Mouse (Mus musculus) lung, embryonic 14.5 days (tissue): ENCODE measurements around the gene Tmem132c. TPM values are rescaled to one million over a fixed set of nuclear protein-coding genes. Genes with fewer than 3 reads are reported as not detected.
"Not testable (repeated sequence)": the region's sequence is repeated elsewhere in the genome, so short reads cannot be mapped to it uniquely, and the experiment has no call there.

ENCODE experiments used
- ATAC-seq: fragments of 200-750 bp; cut with Nextera tagmentation; 2 replicates; pipeline ENCODE4 v1.8.0; 2017; ENCODE audit warnings: mild to moderate bottlenecking, moderate TSS enrichment, moderate library complexity; ENCODE audit not compliant: insufficient read depth
- DNase-seq: peaks from one replicate; pipeline ENCODE4 v3.0.0-alpha.2; 2015
- H3K27ac ChIP-seq: fragments of 300-500 bp; sonication (generic); 2 replicates; pipeline ENCODE4 v1.5.1; 2014; ENCODE audit warnings: low read depth, mild to moderate bottlenecking, moderate library complexity
- H3K27me3 ChIP-seq: fragments of 300-500 bp; sonication (generic); 2 replicates; pipeline ENCODE4 v1.6.1; 2014; ENCODE audit warnings: low read length, control low read depth; ENCODE audit not compliant: insufficient read depth
- H3K36me3 ChIP-seq: fragments of 300-500 bp; sonication (generic); 2 replicates; pipeline ENCODE4 v1.6.1; 2014; ENCODE audit warnings: control low read depth; ENCODE audit not compliant: insufficient read depth
- H3K4me1 ChIP-seq: fragments of 300-500 bp; sonication (generic); 2 replicates; pipeline ENCODE4 v1.6.1; 2014; ENCODE audit warnings: antibody characterized with exemption, control low read depth; ENCODE audit not compliant: insufficient read depth
- H3K4me2 ChIP-seq: fragments of 300-500 bp; sonication (generic); 2 replicates; pipeline ENCODE4 v1.6.1; 2014; ENCODE audit warnings: mild to moderate bottlenecking
- H3K4me3 ChIP-seq: fragments of 300-500 bp; sonication (generic); 2 replicates; pipeline ENCODE4 v1.5.1; 2014; ENCODE audit warnings: low read depth, low read length
- H3K9ac ChIP-seq: fragments of 300-500 bp; sonication (generic); 2 replicates; pipeline ENCODE4 v1.6.1; 2014
- H3K9me3 ChIP-seq: fragments of 300-500 bp; sonication (generic); 2 replicates; pipeline ENCODE4 v1.6.1; 2016; ENCODE audit warnings: low read depth, low read length, control low read depth
- CTCF ChIP-seq: IDR thresholded peaks from 2 replicates; pipeline ENCODE4 v1.5.1; 2016; ENCODE audit warnings: antibody characterized with exemption, low read depth
- WGBS: fragments of 180-500 bp; shearing (Covaris S2); extraction: QIAGEN DNeasy Blood & Tissue Kit; methylation state at CpG from one replicate; pipeline ENCODE4 v1.1.7; 2014; 5-methylcytosine and 5-hydroxymethylcytosine counted together
- polyA plus RNA-seq: library from polyadenylated mRNA; unstranded; fragments of >200 nt; fragmentation: Nextera tagmentation; extraction: Ambion mirVana; gene quantifications from 2 replicates; pipeline ENCODE4 v1.2.1, GENCODE M21; 2014

The Tmem132c gene
- polyA plus RNA-seq, 1 experiment from 2014 or later, result 28.5 TPM

DNA sequence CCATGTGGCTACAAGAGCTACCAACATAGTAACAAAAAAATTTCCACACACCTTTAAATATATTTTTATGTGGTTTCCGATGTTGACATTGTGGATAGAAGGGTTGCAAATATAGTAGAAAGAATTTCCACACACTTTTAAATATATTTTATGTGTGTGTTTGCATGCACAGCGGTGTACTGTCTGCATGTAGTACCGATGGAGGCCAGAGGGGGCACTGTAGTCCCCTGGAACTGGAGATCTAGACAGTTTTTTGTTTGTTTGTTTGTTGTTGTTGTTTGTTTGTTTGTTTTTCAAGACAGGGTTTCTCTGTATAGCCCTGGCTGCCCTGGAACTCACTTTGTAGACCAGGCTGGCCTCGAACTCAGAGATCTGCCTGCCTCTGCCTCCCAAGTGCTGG is 116.3 kb downstream of the Tmem132c start:
- not testable (repeated sequence) for H3K4me1 ChIP-seq, DNase-seq, H3K4me2 ChIP-seq, H3K4me3 ChIP-seq, H3K27me3 ChIP-seq, H3K27ac ChIP-seq, ATAC-seq, H3K9me3 ChIP-seq, H3K36me3 ChIP-seq, H3K9ac ChIP-seq
- TF ChIP-seq CTCF, result peak; percentile 52
- 86% methylated on average over 4 of the region's 4 CpGs for WGBS

DNA sequence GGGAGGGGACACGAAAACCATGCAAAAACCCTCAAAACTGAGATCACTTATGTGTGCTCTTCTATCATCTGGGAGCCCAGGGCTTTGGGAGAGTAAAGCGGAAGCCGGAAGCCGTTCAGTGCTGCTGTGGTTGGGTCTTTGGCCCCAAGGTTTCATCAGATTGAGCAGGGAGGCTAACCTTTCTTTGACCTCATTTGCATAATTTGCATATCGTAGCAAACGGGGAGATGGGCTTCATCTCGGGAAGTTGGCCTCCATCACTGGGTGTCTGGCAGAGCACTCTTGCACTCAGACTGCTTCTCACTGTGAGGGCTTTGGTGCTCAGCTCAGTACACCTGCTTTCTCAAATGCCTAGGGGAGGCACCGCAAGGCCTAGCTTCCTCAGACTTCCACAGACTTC is 119.5 kb downstream of the Tmem132c start:
- no peak for DNase-seq
- no peaks in the 10 kb centered on the region for H3K27me3 ChIP-seq
- 0 out of 2 replicates have a peak, but pooled peaks cover 9% of the 10 kb centered on the region for H3K36me3 ChIP-seq
- peaks cover 4% of the 10 kb centered on the region; the same call in 1 of the 2 replicates for H3K4me1 ChIP-seq
- no peaks in the 10 kb centered on the region for H3K9me3 ChIP-seq
- no peak overlapping the region for H3K27ac ChIP-seq
- TF ChIP-seq CTCF, result no peak
- 70% methylated on average over 8 of the region's 8 CpGs for WGBS
- no peak for ATAC-seq
- H3K4me3 ChIP-seq, result no peak overlapping the region
- H3K9ac ChIP-seq, result no peak overlapping the region
- no peak overlapping the region for H3K4me2 ChIP-seq

DNA sequence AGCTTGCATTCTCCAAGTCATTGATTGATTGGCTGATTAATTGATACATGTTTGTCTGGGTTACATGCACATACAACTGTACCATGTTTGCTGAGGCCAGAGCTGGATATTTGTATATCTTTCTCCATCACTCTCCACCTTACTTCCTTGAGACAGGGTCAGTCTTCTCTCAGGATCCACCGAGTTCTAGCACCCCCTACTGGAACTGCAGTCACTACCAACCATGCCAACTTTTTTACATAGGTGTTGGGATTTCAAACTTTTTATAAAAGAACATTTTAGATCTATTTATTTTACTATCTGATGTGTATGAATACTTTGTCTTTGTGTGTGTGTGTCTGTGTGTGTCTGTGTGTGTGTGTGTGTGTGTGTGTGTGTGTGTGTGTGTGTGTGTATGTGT is 123.5 kb downstream of the Tmem132c start:
- Histone ChIP-seq H3K4me3 (no peak overlapping the region), H3K27me3 (no peaks in the 10 kb centered on the region), H3K9me3 (no peaks in the 10 kb centered on the region), H3K4me2 (no peak overlapping the region), H3K36me3 (0 out of 2 replicates have a peak, but pooled peaks cover 3% of the 10 kb centered on the region), H3K4me1 (peaks cover 15% of the 10 kb centered on the region), H3K27ac (no peak overlapping the region), H3K9ac (no peak overlapping the region)
- DNase-seq (no peak), ATAC-seq (no peak)
- TF ChIP-seq CTCF, result peak; percentile 47
- WGBS, result 14% methylated on average over 1 of the region's 1 CpGs

DNA sequence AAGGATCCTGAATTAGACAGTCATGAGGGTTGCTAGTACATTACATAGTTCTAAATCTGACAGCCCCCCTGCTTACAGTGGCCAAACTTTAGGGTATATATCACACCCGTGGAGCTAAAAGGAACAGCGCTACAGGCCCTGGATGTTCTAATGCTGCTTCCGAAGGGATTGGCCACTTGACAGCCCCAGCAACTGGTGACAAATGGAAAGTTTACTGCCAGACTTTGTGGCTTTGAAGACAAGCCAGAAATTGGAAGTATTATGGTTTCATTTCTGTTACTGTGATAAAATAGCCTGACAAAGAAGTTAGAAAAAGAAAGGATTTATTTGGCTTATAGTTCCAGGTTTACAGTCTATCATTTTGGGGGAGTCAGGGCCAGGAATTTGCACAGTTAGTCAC is 126.6 kb downstream of the Tmem132c start:
- H3K4me2 ChIP-seq, result no peak overlapping the region
- no peaks in the 10 kb centered on the region for H3K27me3 ChIP-seq
- DNase-seq (peak; percentile 81), ATAC-seq (no peak; the same call in 1 of the 2 replicates)
- 41% methylated on average over 3 of the region's 3 CpGs for WGBS
- no peak overlapping the region for H3K9ac ChIP-seq
- no peak overlapping the region for H3K4me3 ChIP-seq
- H3K4me1 ChIP-seq, result peaks cover 22% of the 10 kb centered on the region
- no peaks in the 10 kb centered on the region for H3K9me3 ChIP-seq
- H3K27ac ChIP-seq, result 0 out of 2 replicates have a peak overlapping the region, but pooled peaks have one; percentile 13
- TF ChIP-seq CTCF, result no peak
- no peaks in the 10 kb centered on the region for H3K36me3 ChIP-seq

DNA sequence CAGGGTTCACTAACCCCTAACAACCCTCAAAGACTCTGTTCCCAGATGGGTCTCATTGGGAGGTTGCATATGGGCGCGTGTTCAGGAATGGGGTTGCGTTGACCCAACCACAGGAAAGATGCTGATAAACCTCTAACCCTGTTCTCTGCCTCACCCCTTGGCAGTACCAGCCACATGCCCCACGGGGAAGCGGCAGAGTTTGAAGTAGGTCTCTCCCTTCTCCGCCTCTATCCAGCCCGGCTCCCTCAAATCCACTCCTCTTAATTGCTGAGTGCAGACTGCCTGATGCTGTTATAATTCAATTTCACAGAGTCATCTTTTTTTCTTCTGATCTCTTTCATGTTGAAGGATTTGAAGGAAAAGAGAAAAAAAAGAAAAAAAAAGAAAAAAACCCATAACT is 128.2 kb downstream of the Tmem132c start:
- Histone ChIP-seq H3K9me3 (no peaks in the 10 kb centered on the region), H3K4me2 (peak overlapping the region; percentile 53), H3K9ac (no peak overlapping the region), H3K4me1 (peaks cover 22% of the 10 kb centered on the region), H3K27me3 (no peaks in the 10 kb centered on the region), H3K4me3 (no peak overlapping the region), H3K36me3 (no peaks in the 10 kb centered on the region), H3K27ac (peak overlapping the region; percentile 90)
- WGBS, result 33% methylated on average over 7 of the region's 7 CpGs
- DNase-seq, result peak; percentile 24
- TF ChIP-seq CTCF, result no peak
- no peak for ATAC-seq

DNA sequence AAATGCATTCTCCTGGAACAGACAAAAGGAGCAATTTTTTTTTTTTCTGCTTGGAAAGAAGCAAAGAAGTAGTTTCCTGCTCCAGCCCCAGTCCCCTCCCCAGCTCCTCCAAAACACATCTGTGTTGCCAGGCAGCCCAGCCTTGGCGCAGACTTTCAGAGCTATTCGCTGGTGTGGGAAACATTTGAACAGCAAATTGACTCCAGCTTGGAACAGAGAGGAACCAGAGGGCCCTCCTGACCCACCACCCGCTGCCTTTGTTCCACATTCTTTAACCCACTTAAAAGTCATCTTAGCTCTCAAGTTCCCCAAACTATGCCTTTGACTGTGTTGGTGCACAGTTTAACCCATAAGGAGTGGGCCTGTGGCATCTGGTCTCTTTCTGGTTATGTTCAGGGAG is 128.9 kb downstream of the Tmem132c start:
- 15% methylated on average over 3 of the region's 3 CpGs for WGBS
- H3K9me3 ChIP-seq, result no peaks in the 10 kb centered on the region
- no peaks in the 10 kb centered on the region for H3K27me3 ChIP-seq
- peak overlapping the region; percentile 90 for H3K27ac ChIP-seq
- no peaks in the 10 kb centered on the region for H3K36me3 ChIP-seq
- peak overlapping the region; percentile 53 for H3K4me2 ChIP-seq
- ATAC-seq, result peak; percentile 84
- no peak for TF ChIP-seq CTCF
- H3K9ac ChIP-seq, result no peak overlapping the region
- H3K4me1 ChIP-seq, result peaks cover 22% of the 10 kb centered on the region
- H3K4me3 ChIP-seq, result no peak overlapping the region
- peak; percentile 93 for DNase-seq

DNA sequence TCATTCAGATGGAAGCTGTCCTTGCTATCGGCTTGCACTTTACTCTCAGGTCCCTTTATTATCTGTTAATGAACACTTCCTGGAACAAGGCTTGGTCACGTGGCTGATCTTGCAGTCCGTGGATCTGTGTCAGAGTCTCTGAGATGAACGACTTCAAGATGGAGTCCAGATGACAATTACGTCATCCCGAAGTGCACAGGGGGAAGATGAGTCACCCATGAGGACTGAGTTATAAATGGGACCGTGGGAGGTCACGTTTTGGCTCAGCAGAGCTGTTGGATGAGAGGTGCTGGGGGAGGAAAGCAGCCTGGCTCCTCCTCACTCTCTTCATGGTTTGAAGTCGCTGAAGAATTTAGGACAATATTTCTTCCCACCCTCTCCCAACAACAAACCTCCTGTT is 132.6 kb downstream of the Tmem132c start:
- 35% methylated on average over 9 of the region's 9 CpGs for WGBS
- H3K27ac ChIP-seq, result no peak overlapping the region
- no peaks in the 10 kb centered on the region for H3K36me3 ChIP-seq
- DNase-seq (peak; percentile 77), ATAC-seq (peak; percentile 42)
- no peak overlapping the region for H3K4me2 ChIP-seq
- H3K4me3 ChIP-seq, result no peak overlapping the region
- TF ChIP-seq CTCF, result no peak
- H3K27me3 ChIP-seq, result no peaks in the 10 kb centered on the region
- H3K4me1 ChIP-seq, result peaks cover 29% of the 10 kb centered on the region
- no peaks in the 10 kb centered on the region for H3K9me3 ChIP-seq
- no peak overlapping the region for H3K9ac ChIP-seq

DNA sequence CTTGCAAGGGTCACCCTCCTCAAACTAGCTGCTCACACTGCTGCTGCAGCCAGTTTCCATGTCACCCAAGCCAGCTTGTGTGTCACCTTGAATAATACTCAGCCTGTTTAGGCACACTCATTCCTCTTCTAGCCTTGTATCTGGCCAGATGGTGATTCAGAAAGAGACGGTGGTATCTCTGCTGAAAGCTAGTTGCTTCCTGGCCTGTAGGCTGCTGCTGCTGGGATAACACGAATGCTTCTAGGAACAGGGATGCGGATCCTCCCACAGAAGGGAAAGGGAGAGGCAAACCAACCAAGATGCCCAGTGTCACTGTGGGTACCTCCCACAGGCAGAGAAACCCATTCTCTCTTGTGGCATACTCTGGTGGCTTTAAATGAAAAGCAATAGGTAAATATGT is 134.0 kb downstream of the Tmem132c start:
- no peak for DNase-seq
- ATAC-seq, result no peak
- Histone ChIP-seq H3K27ac (no peak overlapping the region), H3K9me3 (no peaks in the 10 kb centered on the region), H3K4me1 (peaks cover 22% of the 10 kb centered on the region), H3K4me2 (no peak overlapping the region), H3K9ac (no peak overlapping the region), H3K4me3 (no peak overlapping the region), H3K27me3 (no peaks in the 10 kb centered on the region), H3K36me3 (no peaks in the 10 kb centered on the region)
- no peak for TF ChIP-seq CTCF
- WGBS, result 83% methylated on average over 3 of the region's 3 CpGs
